Mouse (Mus musculus) kidney, adult 9 months (tissue): ENCODE data around the gene Apex1.
"Not testable (repeated sequence)": the region's sequence is repeated elsewhere in the genome, so short reads cannot be mapped to it uniquely, and the experiment has no call there.

Experiments used
- DNase-seq: peaks from one replicate; pipeline ENCODE4 v3.0.0; 2022

Apex1 gene

DNA sequence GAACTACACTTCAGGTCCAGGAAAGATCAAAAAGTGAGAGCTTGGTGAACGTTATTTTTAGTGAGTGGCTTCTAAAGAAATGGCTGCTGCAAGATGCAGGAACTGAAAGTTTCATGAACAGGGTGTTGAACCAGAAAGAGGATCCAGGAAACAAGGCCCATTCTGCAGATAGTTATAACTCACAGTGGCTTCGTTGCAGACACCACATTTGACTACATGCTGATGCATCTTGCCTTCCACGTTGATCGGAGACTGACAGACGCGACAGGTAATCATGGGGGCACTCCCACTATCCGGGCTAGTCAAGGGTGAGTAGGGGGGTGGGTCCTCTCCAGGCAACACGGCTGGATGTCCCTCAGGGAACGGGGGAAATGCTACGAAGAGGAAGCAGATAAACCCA, 5.2 kb downstream of the Apex1 start:
- DNase-seq: no peak

DNA sequence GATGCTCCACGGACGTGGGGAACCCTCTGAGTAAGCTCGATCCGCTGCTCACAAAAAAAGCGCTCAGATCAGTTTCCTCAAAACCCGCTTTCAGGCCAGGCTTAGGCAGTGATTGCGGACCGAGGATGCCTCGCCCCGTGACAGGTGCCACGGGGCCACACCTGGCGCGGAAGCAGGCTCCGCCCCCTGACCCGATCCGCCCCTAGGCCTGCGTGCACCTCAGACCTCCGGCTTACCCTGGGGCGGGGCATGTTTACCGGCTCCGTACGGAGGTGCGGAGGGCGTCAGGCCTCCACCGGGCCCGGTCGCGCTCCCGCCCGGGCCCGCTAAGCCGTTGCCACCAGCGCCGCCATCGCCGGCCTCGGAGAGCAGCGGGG, 5.6 kb downstream of the Apex1 start:
- peak; percentile 82 for DNase-seq

GRCm38 (mm10) chr14:50930754-50931492, 6.2 kb downstream of the Apex1 start, which contains the start of the genes Pip4p1 and Pnp:
Gene Pip4p1, minus strand, starts transcription at chr14:50930856.
Gene Pnp, plus strand, starts transcription at chr14:50931082.
- peak; percentile 100 for DNase-seq

- DNase-seq: no peak
Measured at GRCm38 (mm10) chr14:50931493-50932020, 6.8 kb downstream of the Apex1 start.

GRCm38 (mm10) chr14:50936649-50937048, 11.9 kb downstream of the Apex1 start:
- no peak for DNase-seq

DNA sequence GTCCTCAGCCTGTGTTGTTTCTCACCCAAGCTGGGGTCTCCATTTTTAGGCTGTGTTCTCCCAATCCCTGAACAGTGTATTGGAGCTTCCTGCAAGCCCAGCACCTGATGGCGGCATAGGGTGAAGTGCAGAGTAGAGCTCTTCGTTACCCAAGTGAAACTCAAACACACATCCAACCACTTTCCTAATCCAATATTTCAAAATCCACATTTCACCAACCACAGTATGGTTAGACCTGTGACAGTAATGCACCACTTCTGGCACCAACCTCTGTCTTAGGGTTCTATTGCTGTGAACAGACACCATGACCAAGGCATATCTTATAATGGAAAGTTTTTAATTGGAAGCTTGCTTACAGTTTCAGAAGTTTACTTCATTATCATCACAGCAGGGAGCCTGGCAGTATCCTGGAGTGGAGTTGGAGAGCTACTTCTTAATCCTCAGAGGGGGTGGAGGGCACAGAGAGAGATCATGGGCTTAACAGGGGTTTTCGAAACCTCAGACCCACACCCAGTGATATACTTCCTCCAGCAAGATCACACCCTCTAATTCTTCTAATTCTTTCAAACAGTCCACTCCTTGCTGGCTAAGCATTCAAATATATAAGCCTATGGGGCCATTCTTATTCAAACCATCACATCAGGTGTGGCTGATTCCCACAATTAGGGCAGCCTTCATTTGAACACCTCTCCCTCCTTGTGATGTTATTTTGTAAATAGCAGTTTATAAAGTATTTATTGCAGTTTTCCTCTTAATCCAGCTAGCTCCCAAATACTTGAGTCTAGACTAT, 13.5 kb downstream of the Apex1 start:
- DNase-seq: no peak

- no peak for DNase-seq
Measured at GRCm38 (mm10) chr14:50938940-50939339, 14.2 kb downstream of the Apex1 start.

- peak; percentile 97 for DNase-seq
Measured at GRCm38 (mm10) chr14:50943932-50944667, 19.3 kb downstream of the Apex1 start, which contains the start of gene Gm49342. Gene Gm49342, plus strand, starts transcription at chr14:50944517.

- DNase-seq: not testable (repeated sequence)
Measured at GRCm38 (mm10) chr14:50944668-50945033, 19.9 kb downstream of the Apex1 start.

DNA sequence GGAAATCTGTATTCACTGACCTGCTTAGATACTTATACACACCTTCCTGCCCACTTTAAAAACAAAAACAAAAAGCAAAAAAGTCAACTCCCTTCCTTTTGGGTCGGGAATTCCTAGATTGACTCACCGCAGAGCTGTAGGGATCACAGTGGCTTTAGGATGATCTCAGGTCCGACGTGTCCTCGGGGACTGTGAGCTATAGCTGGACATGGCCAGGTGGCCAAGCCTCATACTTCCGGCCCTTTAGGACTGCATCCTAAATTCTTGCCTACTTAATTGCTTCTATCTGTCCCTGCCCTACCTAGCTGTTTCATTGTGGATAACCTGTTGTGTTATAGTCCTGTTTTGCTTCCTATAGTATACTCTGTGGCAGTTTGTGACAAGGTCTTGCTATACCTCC, 20.3 kb downstream of the Apex1 start:
- not testable (repeated sequence) for DNase-seq

DNA sequence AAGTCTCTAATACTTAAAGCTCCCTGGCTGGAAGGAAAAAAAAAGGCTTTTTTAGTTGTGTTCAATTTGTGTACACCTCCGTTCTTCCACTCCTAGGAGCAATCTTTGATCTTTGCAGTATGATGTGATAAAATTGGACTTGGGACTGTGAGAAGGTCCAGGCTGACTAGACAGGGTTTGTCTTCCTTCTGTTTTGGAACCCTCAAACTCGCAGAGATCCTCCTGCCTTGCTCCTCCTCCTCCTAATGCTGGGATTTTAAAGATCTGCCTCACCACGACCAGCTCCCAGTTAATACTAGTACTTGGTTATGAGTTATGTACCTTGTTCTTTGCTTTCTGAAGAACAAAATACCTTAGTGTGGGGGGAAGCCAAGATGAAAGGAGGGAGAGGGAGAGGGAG, 20.8 kb downstream of the Apex1 start:
- DNase-seq: peak; percentile 52

DNA sequence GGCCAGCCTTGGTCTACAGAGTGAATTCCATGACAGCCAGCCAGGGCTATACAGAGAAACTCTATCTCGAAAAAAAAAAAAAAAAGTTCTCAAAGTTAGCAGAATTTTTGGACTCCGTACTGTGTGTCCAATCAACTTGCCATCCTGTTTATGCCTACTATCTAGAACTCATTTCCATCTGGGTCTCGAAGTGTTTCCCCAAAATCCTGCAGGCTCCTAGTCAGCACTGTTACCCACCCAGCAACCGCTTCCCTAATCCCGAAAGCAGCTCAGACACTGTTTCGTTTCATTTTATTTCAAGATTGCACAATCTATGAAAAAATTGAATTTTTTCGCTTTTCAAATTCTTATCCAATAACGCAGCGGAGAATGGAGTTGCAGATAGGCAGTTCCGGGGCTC, 30.7 kb downstream of the Apex1 start:
- DNase-seq: no peak

DNA sequence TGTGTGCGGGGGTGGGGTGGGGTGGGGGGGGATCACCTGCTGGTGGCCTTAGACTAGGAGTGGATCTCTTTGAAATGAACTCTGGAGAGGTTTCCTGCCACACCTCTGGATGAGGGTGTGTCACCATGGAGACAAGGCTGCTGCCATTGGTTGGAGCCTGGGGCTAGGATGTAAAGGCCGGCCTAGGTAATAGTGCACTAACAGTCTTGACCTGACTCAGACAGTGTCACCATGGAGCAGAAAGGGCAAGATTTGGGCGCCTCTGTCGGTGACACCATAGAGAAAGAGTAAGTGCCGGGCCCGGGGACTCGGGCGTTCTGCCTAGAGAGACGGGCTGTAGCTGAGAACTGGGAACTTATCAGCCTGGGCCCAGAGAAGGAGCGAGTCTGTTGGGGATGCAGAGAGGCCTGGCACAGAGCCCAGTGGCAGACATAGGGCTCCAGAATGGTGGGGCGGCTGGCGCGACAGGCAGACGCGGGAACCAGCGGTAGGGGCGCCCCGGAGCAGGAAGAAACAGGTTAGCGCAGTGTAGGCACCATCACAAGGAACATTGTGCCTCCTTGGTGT, 31.3 kb downstream of the Apex1 start, which contains the start of gene Pnp2:
Gene Pnp2 (plus strand): TSS at position 51 of the 567 bp plus-strand sequence.
- DNase-seq: peak; percentile 62

DNA sequence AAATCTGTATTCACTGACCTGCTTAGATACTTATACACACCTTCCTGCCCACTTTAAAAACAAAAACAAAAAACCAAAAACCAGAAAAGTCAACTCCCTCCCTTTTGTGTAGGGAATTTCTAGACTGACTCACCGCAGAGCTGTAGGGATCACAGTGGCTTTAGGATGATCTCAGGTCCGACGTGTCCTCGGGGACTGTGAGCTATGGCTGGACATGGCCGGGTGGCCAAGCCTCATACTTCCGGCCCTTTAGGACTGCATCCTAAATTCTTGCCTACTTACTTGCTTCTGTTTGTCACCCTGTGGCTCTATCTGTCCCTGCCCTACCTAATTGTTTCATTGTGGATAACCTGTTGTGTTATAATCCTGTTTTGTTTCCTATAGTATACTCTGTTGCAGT, 32.0 kb downstream of the Apex1 start:
- DNase-seq: not testable (repeated sequence)

- DNase-seq: peak; percentile 52
Measured at GRCm38 (mm10) chr14:50957146-50957545, 32.4 kb downstream of the Apex1 start.

DNA sequence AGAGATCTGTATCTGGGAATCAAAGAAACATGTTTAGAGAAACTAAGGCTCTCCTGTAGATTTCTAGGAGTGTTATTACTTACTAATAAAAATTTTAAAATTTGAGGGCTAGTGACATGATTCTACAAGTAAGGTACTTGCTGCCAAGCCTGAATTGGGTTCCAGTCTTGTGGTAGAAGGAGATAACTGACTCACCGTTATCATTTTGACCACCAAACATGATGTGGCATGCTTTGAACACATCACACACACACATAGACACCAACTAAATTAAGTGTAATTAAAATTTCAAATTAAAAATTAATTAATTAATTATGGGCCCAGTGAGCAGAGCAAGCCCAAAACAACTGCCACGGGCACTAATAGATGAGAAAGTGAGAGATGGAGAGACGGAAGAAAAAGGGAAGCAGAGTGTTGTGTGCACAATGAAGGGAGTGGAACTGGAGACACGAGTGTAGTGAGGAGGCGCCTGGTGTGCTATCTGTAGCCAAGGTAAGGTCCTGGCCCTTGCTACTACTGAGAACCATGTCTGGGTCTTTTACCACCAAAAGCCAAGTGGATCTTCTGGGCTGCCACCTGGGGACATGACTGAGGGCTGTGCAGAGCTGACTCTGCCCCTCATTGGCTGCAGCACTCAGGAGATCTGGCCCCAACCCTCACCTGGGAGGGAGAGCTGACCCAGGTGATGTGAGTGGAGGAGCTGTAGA, 33.7 kb downstream of the Apex1 start:
- DNase-seq: not testable (repeated sequence)

DNA sequence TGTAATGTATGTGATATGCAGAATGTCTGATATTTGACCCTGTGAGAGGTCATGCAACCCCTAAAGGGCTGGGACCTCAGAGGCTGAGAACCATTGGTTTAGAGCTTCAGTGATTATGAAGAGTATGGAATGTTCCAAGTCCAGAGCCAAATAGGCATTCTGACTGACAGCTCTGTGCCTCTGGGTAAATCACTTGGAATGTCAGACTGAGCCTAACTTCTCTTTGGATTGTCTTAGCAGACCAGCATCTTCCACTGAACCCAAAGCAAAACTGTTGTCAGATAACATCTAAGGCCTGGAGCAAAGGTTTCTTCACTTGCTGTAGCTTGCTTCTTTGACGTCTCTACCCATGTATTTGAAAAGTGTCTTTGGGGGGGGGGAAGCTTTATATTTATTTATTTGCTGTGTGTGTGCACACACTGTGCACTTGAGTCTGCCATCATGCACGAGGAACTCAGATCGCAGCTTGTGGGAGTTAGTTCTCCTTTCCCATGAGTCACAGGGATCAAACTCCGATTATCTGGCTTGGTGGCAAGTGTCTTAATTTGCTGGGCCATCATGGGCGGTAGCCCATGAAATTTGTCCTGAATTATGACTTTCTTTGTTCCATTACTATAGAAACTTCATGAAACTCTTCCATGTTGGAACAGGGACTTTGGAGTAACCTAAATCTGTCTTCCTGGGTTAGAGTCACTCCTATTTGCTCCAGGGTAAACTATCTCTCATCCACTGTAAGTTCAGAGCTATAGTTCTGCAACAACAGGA, 43.6 kb downstream of the Apex1 start:
- no peak for DNase-seq

GRCm38 (mm10) chr14:50969041-50969440, 44.3 kb downstream of the Apex1 start:
- no peak for DNase-seq

- DNase-seq: no peak
Measured at GRCm38 (mm10) chr14:50969558-50970544, 45.1 kb downstream of the Apex1 start.

DNA sequence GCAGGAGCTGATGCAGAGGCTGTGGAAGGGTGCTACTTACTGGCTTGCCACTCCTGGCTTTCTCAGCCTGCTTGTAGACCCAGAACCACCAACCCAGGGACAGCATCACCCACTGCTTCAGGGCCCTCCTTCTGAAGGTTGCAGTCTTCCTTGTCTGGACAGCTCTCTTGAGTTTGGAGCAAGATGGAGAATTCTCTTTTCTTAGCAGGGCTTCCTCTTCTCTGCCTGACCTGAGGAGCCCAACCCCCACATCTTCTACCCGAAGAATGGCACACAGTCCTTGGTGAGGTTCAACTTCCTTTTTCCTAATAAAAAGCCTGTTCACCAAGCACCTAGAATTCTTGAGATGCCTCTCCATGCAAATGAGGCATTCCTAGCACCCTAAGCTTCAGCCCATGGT, 46.1 kb downstream of the Apex1 start:
- no peak for DNase-seq
